Mouse (Mus musculus) limb, embryonic 11.5 days (tissue): ENCODE measurements around the gene Slit3. TPM values are rescaled to one million over a fixed set of nuclear protein-coding genes. Genes with fewer than 3 reads are reported as not detected.

Source experiments
- ATAC-seq: fragments of 200-750 bp; cut with Nextera tagmentation; 2 replicates; pipeline ENCODE4 v1.8.0; 2017; ENCODE audit warnings: low read depth; ENCODE audit not compliant: insufficient number of reproducible peaks, low FRiP score, low TSS enrichment
- DNase-seq: peaks from one replicate; pipeline ENCODE4 v3.0.0-alpha.2; 2015; ENCODE audit warnings: low spot score
- H3K27ac ChIP-seq: fragments of 300-500 bp; sonication (generic); replicated peaks from 2 replicates; pipeline ENCODE4 v1.5.1; 2014; ENCODE audit warnings: low read depth, mild to moderate bottlenecking, low read length
- H3K27me3 ChIP-seq: fragments of 300-500 bp; sonication (generic); 2 replicates; pipeline ENCODE4 v1.6.1; 2014; ENCODE audit warnings: mild to moderate bottlenecking, low read length, mixed read lengths; ENCODE audit not compliant: control insufficient read depth, insufficient read depth
- H3K36me3 ChIP-seq: fragments of 300-500 bp; sonication (generic); 2 replicates; pipeline ENCODE4 v1.6.1; 2014; ENCODE audit warnings: mild to moderate bottlenecking, low read length, moderate library complexity, mixed read lengths; ENCODE audit not compliant: control insufficient read depth, insufficient read depth
- H3K4me1 ChIP-seq: fragments of 300-500 bp; sonication (generic); 2 replicates; pipeline ENCODE4 v1.6.1; 2014; ENCODE audit warnings: low read length, mixed read lengths; ENCODE audit not compliant: control insufficient read depth, insufficient read depth
- H3K4me2 ChIP-seq: fragments of 300-500 bp; sonication (generic); 2 replicates; pipeline ENCODE4 v1.6.1; 2014; ENCODE audit warnings: low read depth, mild to moderate bottlenecking, moderate library complexity; ENCODE audit not compliant: severe bottlenecking
- H3K4me3 ChIP-seq: fragments of 300-500 bp; sonication (generic); 2 replicates; pipeline ENCODE4 v1.5.1; 2014; ENCODE audit warnings: low read depth, low read length
- H3K9ac ChIP-seq: fragments of 300-500 bp; sonication (generic); 2 replicates; pipeline ENCODE4 v1.6.1; 2014; ENCODE audit warnings: mild to moderate bottlenecking, low read length
- H3K9me3 ChIP-seq: fragments of 300-500 bp; sonication (generic); 2 replicates; pipeline ENCODE4 v1.6.1; 2016; ENCODE audit warnings: low read length; ENCODE audit not compliant: control insufficient read depth
- WGBS: fragments of 180-500 bp; shearing (Covaris S2); extraction: QIAGEN DNeasy Blood & Tissue Kit; methylation state at CpG from one replicate; pipeline ENCODE4 v1.1.7; 2014; 5-methylcytosine and 5-hydroxymethylcytosine counted together
- polyA plus RNA-seq: library from polyadenylated mRNA; unstranded; fragments of >200 nt; fragmentation: Nextera tagmentation; extraction: Ambion mirVana; gene quantifications from 2 replicates; pipeline ENCODE4 v1.2.1, GENCODE M21; 2014

The Slit3 gene
- polyA plus RNA-seq, 1 experiment from 2014 or later, result 30.6 TPM

GRCm38 (mm10) chr11:35668750-35669149, 547.7 kb downstream of the Slit3 start:
- 93% methylated on average over 1 of the region's 1 CpGs for WGBS
- no peak overlapping the region for H3K4me2 ChIP-seq
- no peak for ATAC-seq
- no peak for DNase-seq
- no peak overlapping the region for H3K27ac ChIP-seq
- no peaks in the 10 kb centered on the region for H3K4me1 ChIP-seq
- H3K36me3 ChIP-seq, result no peaks in the 10 kb centered on the region
- H3K9ac ChIP-seq, result no peak overlapping the region
- H3K4me3 ChIP-seq, result no peak overlapping the region
- H3K9me3 ChIP-seq, result no peaks in the 10 kb centered on the region
- no peaks in the 10 kb centered on the region for H3K27me3 ChIP-seq

- 80% methylated on average over 5 of the region's 5 CpGs for WGBS
- H3K27me3 ChIP-seq, result no peaks in the 10 kb centered on the region
- H3K9ac ChIP-seq, result no peak overlapping the region
- no peaks in the 10 kb centered on the region for H3K36me3 ChIP-seq
- DNase-seq (no peak), ATAC-seq (no peak)
- H3K4me2 ChIP-seq, result no peak overlapping the region
- no peak overlapping the region for H3K4me3 ChIP-seq
- H3K9me3 ChIP-seq, result no peaks in the 10 kb centered on the region
- no peaks in the 10 kb centered on the region for H3K4me1 ChIP-seq
- H3K27ac ChIP-seq, result no peak overlapping the region
These were observed 548.5 kb downstream of the Slit3 start for GRCm38 (mm10) chr11:35669536-35669935.

GRCm38 (mm10) chr11:35670181-35670580, 549.2 kb downstream of the Slit3 start:
- no peaks in the 10 kb centered on the region for H3K27me3 ChIP-seq
- H3K9ac ChIP-seq, result no peak overlapping the region
- DNase-seq (no peak), ATAC-seq (no peak)
- H3K9me3 ChIP-seq, result no peaks in the 10 kb centered on the region
- H3K4me1 ChIP-seq, result no peaks in the 10 kb centered on the region
- H3K4me2 ChIP-seq, result no peak overlapping the region
- H3K27ac ChIP-seq, result no peak overlapping the region
- 76% methylated on average over 6 of the region's 6 CpGs for WGBS
- no peak overlapping the region for H3K4me3 ChIP-seq
- H3K36me3 ChIP-seq, result no peaks in the 10 kb centered on the region

GRCm38 (mm10) chr11:35670746-35671145, 549.7 kb downstream of the Slit3 start:
- no peak for DNase-seq
- Histone ChIP-seq H3K4me3 (no peak overlapping the region), H3K4me1 (no peaks in the 10 kb centered on the region), H3K4me2 (no peak overlapping the region), H3K9me3 (no peaks in the 10 kb centered on the region), H3K36me3 (no peaks in the 10 kb centered on the region), H3K9ac (no peak overlapping the region), H3K27me3 (no peaks in the 10 kb centered on the region), H3K27ac (no peak overlapping the region)
- ATAC-seq, result no peak
- 62% methylated on average over 3 of the region's 3 CpGs for WGBS

GRCm38 (mm10) chr11:35673050-35673449, 552.0 kb downstream of the Slit3 start:
- no peak for ATAC-seq
- no peak overlapping the region for H3K27ac ChIP-seq
- H3K4me2 ChIP-seq, result no peak overlapping the region
- DNase-seq, result no peak
- no peaks in the 10 kb centered on the region for H3K9me3 ChIP-seq
- no peaks in the 10 kb centered on the region for H3K36me3 ChIP-seq
- H3K27me3 ChIP-seq, result no peaks in the 10 kb centered on the region
- H3K9ac ChIP-seq, result no peak overlapping the region
- H3K4me3 ChIP-seq, result no peak overlapping the region
- 88% methylated on average over 7 of the region's 7 CpGs for WGBS
- H3K4me1 ChIP-seq, result no peaks in the 10 kb centered on the region

- no peak overlapping the region for H3K4me3 ChIP-seq
- H3K27me3 ChIP-seq, result no peaks in the 10 kb centered on the region
- no peaks in the 10 kb centered on the region for H3K9me3 ChIP-seq
- no peak overlapping the region for H3K27ac ChIP-seq
- no peak overlapping the region for H3K4me2 ChIP-seq
- 65% methylated on average over 9 of the region's 9 CpGs for WGBS
- H3K4me1 ChIP-seq, result no peaks in the 10 kb centered on the region
- DNase-seq (peak; percentile 48), ATAC-seq (no peak)
- H3K36me3 ChIP-seq, result no peaks in the 10 kb centered on the region
- H3K9ac ChIP-seq, result no peak overlapping the region
These were observed 553.2 kb downstream of the Slit3 start for GRCm38 (mm10) chr11:35674242-35674641.

- DNase-seq (no peak), ATAC-seq (no peak)
- no peak overlapping the region for H3K27ac ChIP-seq
- no peak overlapping the region for H3K9ac ChIP-seq
- no peaks in the 10 kb centered on the region for H3K4me1 ChIP-seq
- no peaks in the 10 kb centered on the region for H3K36me3 ChIP-seq
- WGBS, result 31% methylated on average over 4 of the region's 4 CpGs
- no peaks in the 10 kb centered on the region for H3K9me3 ChIP-seq
- no peak overlapping the region for H3K4me2 ChIP-seq
- no peak overlapping the region for H3K4me3 ChIP-seq
- H3K27me3 ChIP-seq, result no peaks in the 10 kb centered on the region
These were observed 555.7 kb downstream of the Slit3 start for GRCm38 (mm10) chr11:35676744-35677143.

GRCm38 (mm10) chr11:35679976-35680375, 559.0 kb downstream of the Slit3 start:
- DNase-seq (no peak), ATAC-seq (no peak)
- Histone ChIP-seq H3K27ac (no peak overlapping the region), H3K9me3 (no peaks in the 10 kb centered on the region), H3K4me1 (no peaks in the 10 kb centered on the region), H3K36me3 (no peaks in the 10 kb centered on the region), H3K4me3 (no peak overlapping the region), H3K4me2 (no peak overlapping the region), H3K9ac (no peak overlapping the region), H3K27me3 (no peaks in the 10 kb centered on the region)
- 88% methylated on average over 5 of the region's 5 CpGs for WGBS

GRCm38 (mm10) chr11:35687316-35687715, 566.3 kb downstream of the Slit3 start:
- no peak overlapping the region for H3K4me2 ChIP-seq
- no peak overlapping the region for H3K27ac ChIP-seq
- H3K4me1 ChIP-seq, result no peaks in the 10 kb centered on the region
- 93% methylated on average over 6 of the region's 6 CpGs for WGBS
- H3K9ac ChIP-seq, result no peak overlapping the region
- DNase-seq (no peak), ATAC-seq (no peak)
- peaks cover 8% of the 10 kb centered on the region; the same call in 1 of the 2 replicates for H3K36me3 ChIP-seq
- H3K9me3 ChIP-seq, result no peaks in the 10 kb centered on the region
- no peaks in the 10 kb centered on the region for H3K27me3 ChIP-seq
- H3K4me3 ChIP-seq, result no peak overlapping the region
